Mouse (Mus musculus): ENCODE measurements at regions not wholly inside any gene's neighbourhood (a gene's known extent, or its start where the extent isn't known, plus 50 kb on each side); places are given as distances from the start of the nearest gene placed in this dataset.
"Not testable (repeated sequence)": the region's sequence is repeated elsewhere in the genome, so short reads cannot be mapped to it uniquely, and the experiment has no call there.

DNA sequence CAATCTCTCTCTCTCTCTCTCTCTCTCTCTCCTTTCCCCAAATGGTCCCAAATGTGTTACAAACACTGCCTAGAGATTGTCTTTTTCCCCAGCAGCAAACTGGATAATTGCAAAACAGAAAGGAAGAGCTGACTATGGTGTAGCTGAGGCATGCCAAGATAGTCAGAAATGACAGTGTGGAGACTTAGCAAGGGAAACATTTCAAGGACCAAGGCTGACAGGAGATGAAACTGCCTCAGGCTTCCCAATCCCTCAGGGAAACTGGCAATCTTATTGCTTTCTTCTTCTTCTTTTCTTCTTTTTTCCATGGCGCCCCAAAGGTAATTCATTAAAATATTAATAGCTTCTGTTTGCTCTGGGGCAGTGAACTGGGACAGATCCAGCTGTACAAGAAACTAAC is 1425.4 kb upstream of the Gm7489 start:
- Histone ChIP-seq H3K9me3 (ENCODE audit: low read depth, low read length) (no peaks in the 10 kb centered on the region), H3K36me3 (ENCODE audit: insufficient read depth) (no peaks in the 10 kb centered on the region), H3K4me1 (ENCODE audit: insufficient read depth) (no peaks in the 10 kb centered on the region)

DNA sequence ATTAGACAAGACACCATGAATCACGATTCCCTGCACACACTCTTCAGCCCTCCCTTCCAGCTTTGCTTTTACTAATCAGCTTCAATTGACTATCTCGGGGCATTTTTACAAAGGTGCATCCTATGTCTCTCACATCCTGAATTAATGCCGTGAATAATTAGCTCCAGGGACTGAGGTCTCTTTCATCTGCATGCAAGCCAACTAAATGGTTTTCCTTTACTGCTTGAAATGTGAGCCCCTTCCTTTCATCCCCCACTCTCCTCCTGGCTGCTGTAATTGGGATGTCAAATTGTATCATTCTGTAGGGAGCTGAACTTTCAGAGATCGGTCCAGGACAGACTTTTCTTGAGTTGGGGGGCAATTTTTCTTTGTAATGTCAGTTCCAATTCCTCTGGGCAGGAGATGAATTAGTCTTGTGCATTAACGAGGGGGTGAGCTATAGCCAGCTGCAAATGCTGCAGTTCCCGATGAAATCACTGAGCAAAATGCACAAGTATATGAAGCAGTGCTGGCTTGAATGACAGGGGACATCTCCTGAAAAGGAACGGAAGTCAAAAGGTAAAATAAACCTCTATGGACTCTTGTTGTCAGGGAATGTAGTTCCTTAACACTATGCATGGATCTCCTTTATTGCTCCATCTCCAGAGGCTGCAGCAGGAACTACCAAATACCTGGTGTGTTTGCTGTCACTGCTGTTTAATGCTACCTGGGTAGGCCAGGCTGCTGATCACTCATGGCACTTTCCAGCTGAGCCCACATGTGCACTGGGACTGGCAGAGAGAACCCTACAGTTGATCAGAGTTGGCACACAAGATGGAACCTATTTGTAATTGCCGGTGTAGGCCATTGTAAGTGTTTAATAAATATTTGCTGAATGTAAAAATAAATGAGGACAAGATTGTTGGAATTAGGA is 1420.2 kb upstream of the Gm7489 start:
- no peak for DNase-seq
- Histone ChIP-seq H3K9me3 (ENCODE audit: low read depth, low read length) (no peaks in the 10 kb centered on the region), H3K4me2 (no peak overlapping the region), H3K27ac (ENCODE audit: low read depth) (no peak overlapping the region), H3K4me1 (ENCODE audit: insufficient read depth) (no peaks in the 10 kb centered on the region), H3K36me3 (ENCODE audit: insufficient read depth) (no peaks in the 10 kb centered on the region), H3K27me3 (ENCODE audit: insufficient read depth, low read length) (no peaks in the 10 kb centered on the region), H3K4me3 (ENCODE audit: low read depth, low read length) (no peak overlapping the region), H3K9ac (no peak overlapping the region)
- WGBS = 43% methylated on average over 8 of the region's 8 CpGs
- no peak for ATAC-seq (ENCODE audit: insufficient read depth)
- TF ChIP-seq CTCF (IDR thresholded peaks at IDR 0.05; ENCODE audit: low read depth) = no peak

More for the DNA sequence above, 1425.4 kb upstream of the Gm7489 start:
- Histone ChIP-seq H3K4me2 (no peak overlapping the region), H3K27me3 (ENCODE audit: insufficient read depth, low read length) (no peaks in the 10 kb centered on the region), H3K9ac (no peak overlapping the region), H3K27ac (ENCODE audit: low read depth) (no peak overlapping the region), H3K4me3 (ENCODE audit: low read depth, low read length) (no peak overlapping the region)
- ATAC-seq (ENCODE audit: insufficient read depth) (no peak), DNase-seq (no peak)
- WGBS = 73% methylated on average over 1 of the region's 1 CpGs
- no peak for TF ChIP-seq CTCF (IDR thresholded peaks at IDR 0.05; ENCODE audit: low read depth)

DNA sequence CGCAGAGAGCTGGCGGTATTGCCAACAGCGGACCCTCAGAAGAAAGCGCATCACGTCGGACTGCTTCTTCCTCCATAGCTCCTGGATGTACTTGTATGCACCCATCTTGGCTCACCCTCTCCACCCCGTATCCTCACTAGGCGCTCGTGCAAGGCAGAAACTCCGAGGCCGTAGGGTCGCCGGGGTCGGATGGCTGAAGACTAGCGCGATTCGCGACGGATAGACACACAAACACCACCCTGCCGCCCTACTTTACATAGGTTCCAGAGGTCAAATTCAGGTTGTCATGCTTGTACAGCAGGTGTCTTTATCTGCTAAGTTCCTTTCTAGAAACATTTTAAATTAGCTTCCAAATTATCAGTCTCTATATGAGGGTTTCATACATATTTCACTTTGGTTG is 1406.6 kb upstream of the Gm7489 start:
- 90% methylated on average over 17 of the region's 20 CpGs for WGBS
- H3K4me3 ChIP-seq (ENCODE audit: low read depth, low read length); H3K9me3 ChIP-seq (ENCODE audit: low read depth, low read length); H3K36me3 ChIP-seq (ENCODE audit: insufficient read depth); DNase-seq; H3K9ac ChIP-seq; H3K27ac ChIP-seq (ENCODE audit: low read depth); H3K4me2 ChIP-seq; H3K4me1 ChIP-seq (ENCODE audit: insufficient read depth); H3K27me3 ChIP-seq (ENCODE audit: insufficient read depth, low read length); ATAC-seq (ENCODE audit: insufficient read depth): not testable (repeated sequence)

DNA sequence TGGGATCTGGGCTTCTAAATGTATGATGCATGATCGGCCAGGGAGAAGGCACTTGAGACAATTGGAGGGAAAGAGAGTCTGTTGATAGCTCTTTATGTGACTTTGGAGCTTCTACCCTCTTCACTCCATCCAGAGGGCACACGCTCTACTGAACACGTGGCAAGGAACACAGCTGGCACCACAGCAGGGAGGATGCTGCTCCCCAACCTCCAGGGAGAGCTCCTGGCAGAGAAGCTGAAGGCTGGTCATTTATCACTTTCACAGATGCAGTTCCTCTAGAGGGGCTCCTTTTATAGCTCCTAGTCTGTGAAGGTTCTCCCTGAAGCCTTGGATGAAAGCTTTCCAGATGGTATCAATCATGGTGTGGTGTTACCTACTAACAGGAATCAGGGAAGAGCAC is 1403.9 kb upstream of the Gm7489 start:
- Histone ChIP-seq H3K27me3 (ENCODE audit: insufficient read depth, low read length) (no peaks in the 10 kb centered on the region), H3K9ac (no peak overlapping the region), H3K4me1 (ENCODE audit: insufficient read depth) (no peaks in the 10 kb centered on the region), H3K27ac (ENCODE audit: low read depth) (no peak overlapping the region), H3K36me3 (ENCODE audit: insufficient read depth) (no peaks in the 10 kb centered on the region), H3K9me3 (ENCODE audit: low read depth, low read length) (no peaks in the 10 kb centered on the region), H3K4me3 (ENCODE audit: low read depth, low read length) (no peak overlapping the region), H3K4me2 (no peak overlapping the region)
- ATAC-seq (ENCODE audit: insufficient read depth) (no peak), DNase-seq (no peak)
- WGBS = 44% methylated on average over 3 of the region's 3 CpGs
- TF ChIP-seq CTCF (IDR thresholded peaks at IDR 0.05; ENCODE audit: low read depth) = no peak

DNA sequence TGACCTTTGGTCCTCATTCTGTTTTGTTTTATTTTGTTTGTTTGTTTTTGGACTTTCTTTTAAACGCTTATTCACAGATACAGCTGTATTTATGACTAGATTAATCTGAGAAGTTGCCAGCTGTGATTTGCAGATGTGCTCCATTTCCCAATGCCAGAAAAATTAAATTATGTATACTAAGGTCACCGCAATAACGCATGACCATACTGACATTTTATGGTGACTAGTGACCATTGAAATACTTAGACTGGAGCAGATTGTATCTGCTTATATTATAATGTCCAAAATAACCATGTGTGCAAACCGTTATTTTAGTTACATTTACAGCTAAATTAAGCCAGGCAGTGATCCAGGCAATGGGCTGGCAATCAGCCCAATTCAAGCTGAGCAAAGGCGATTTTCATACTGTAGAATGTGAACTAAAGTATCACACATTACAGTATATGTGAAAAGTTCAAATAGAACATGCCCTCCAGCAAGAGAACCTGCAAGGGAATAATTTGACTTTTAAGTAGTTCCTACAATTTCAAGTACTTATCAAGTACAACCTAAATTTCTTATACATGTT is 1401.0 kb upstream of the Gm7489 start:
- no peaks in the 10 kb centered on the region for H3K36me3 ChIP-seq (ENCODE audit: insufficient read depth)
- no peaks in the 10 kb centered on the region for H3K27me3 ChIP-seq (ENCODE audit: insufficient read depth, low read length)
- DNase-seq (peak; percentile 80), ATAC-seq (ENCODE audit: insufficient read depth) (peak; percentile 68; the same call in 1 of the 2 replicates)
- no peaks in the 10 kb centered on the region for H3K4me1 ChIP-seq (ENCODE audit: insufficient read depth)
- no peak overlapping the region for H3K4me3 ChIP-seq (ENCODE audit: low read depth, low read length)
- H3K4me2 ChIP-seq = no peak overlapping the region
- WGBS = 38% methylated on average over 5 of the region's 5 CpGs
- TF ChIP-seq CTCF (IDR thresholded peaks at IDR 0.05; ENCODE audit: low read depth) = no peak
- H3K27ac ChIP-seq (ENCODE audit: low read depth) = no peak overlapping the region
- no peaks in the 10 kb centered on the region for H3K9me3 ChIP-seq (ENCODE audit: low read depth, low read length)
- H3K9ac ChIP-seq = no peak overlapping the region

DNA sequence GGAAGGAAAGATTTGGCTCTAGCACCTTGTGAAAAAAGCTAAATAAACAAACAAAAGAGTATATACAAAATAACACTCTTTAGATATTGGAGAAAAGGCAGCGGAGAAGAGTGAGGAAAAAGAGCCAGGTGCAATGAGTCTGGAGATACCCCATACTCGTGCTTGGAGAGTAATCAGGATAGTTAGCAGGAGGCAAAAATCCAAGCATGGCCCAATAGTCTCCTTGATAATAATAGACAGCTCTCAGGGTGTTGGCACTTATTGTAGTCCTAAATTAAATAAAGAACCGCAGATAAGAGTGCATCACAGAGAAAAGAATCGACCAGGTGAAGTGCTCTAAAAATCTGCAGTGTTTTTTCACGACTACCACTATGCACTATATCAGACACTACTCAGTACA is 1400.4 kb upstream of the Gm7489 start:
- H3K4me1 ChIP-seq (ENCODE audit: insufficient read depth) = no peaks in the 10 kb centered on the region
- H3K9me3 ChIP-seq (ENCODE audit: low read depth, low read length) = no peaks in the 10 kb centered on the region
- ATAC-seq (ENCODE audit: insufficient read depth) (no peak), DNase-seq (no peak)
- H3K4me2 ChIP-seq = no peak overlapping the region
- no peak overlapping the region for H3K4me3 ChIP-seq (ENCODE audit: low read depth, low read length)
- H3K36me3 ChIP-seq (ENCODE audit: insufficient read depth) = no peaks in the 10 kb centered on the region
- H3K9ac ChIP-seq = no peak overlapping the region
- H3K27ac ChIP-seq (ENCODE audit: low read depth) = no peak overlapping the region
- WGBS = 51% methylated on average over 5 of the region's 5 CpGs
- H3K27me3 ChIP-seq (ENCODE audit: insufficient read depth, low read length) = no peaks in the 10 kb centered on the region
- TF ChIP-seq CTCF (IDR thresholded peaks at IDR 0.05; ENCODE audit: low read depth) = no peak

DNA sequence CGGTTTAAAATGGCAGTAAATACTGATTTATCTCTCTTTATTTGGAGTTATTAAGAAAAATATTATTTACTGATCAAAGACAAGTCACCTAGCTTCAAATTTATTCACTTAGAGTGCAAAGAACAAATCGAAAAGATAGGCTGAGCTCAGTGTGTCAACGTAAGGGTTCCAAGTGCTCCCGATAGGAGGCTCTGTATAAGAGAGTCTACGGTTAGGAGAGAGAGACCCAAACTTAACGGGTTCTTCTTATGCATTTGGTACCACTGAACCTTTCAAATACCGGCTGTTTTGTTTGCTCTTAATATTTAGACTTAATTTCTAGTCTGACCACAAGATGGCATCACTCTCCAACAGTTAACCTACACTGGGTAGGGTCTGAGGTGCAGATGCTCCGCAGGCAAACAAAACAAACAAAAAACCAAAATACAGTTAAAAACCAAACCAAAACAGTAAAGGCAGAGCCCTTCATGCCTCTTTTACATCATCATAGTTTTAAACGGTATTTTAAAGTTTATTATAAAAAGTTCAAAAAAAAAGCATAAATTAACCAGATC is 1379.4 kb upstream of the Gm7489 start:
- DNase-seq (peak; percentile 88), ATAC-seq (ENCODE audit: insufficient read depth) (peak; percentile 62; the same call in 1 of the 2 replicates)
- H3K4me3 ChIP-seq (ENCODE audit: low read depth, low read length) = no peak overlapping the region
- H3K27ac ChIP-seq (ENCODE audit: low read depth) = no peak overlapping the region
- H3K4me2 ChIP-seq = no peak overlapping the region
- no peaks in the 10 kb centered on the region for H3K9me3 ChIP-seq (ENCODE audit: low read depth, low read length)
- no peaks in the 10 kb centered on the region for H3K27me3 ChIP-seq (ENCODE audit: insufficient read depth, low read length)
- no peak overlapping the region for H3K9ac ChIP-seq
- peak; percentile 66 for TF ChIP-seq CTCF (IDR thresholded peaks at IDR 0.05; ENCODE audit: low read depth)
- H3K36me3 ChIP-seq (ENCODE audit: insufficient read depth) = no peaks in the 10 kb centered on the region
- 32% methylated on average over 9 of the region's 9 CpGs for WGBS
- no peaks in the 10 kb centered on the region for H3K4me1 ChIP-seq (ENCODE audit: insufficient read depth)

All from lung, embryonic 14.5 days (tissue).